ENCODE assay signal across 21 mouse cellular contexts in genomic region chr2:107659176-107659575, GRCm38 (mm10).
"Had no signal": no experiment of that assay in that cellular context is flagged by ENCODE, and none has a peak within 500 bp of the region (broad histone marks: within the 10 kb centered on the region; RNA-seq: fewer than 3 reads in every experiment).

No protein-coding gene starts in this region.

- H3K9ac ChIP-seq: liver, embryonic 13.5 days; liver, embryonic 15.5 days; liver, postnatal 0 days; lung, embryonic 15.5 days; neural tube, embryonic 13.5 days; neural tube, embryonic 15.5 days had no signal

- H3K36me3 ChIP-seq: liver, embryonic 13.5 days; liver, embryonic 15.5 days; lung, embryonic 15.5 days; neural tube, embryonic 13.5 days; neural tube, embryonic 15.5 days had no signal

- DNase-seq: liver, embryonic 13.5 days; liver, postnatal 0 days; lung, adult 2 months; lung, postnatal 14 days; lung, postnatal 36 days; retina, postnatal 1 day; right cerebral cortex, adult 18-20 months; right cerebral cortex, postnatal 25 days; right cerebral cortex, postnatal 4 days; spleen, adult 18-20 months; thymus, adult 18-20 months; thymus, postnatal 25 days; thymus, postnatal 4 days had no signal

- H3K27me3 ChIP-seq: liver, embryonic 13.5 days; liver, embryonic 15.5 days; lung, embryonic 15.5 days; megakaryocyte, embryonic 14.5 days; neural tube, embryonic 13.5 days; neural tube, embryonic 15.5 days had no signal

- H3K27ac ChIP-seq: liver, embryonic 13.5 days; liver, embryonic 15.5 days; lung, embryonic 15.5 days; macrophage; neural tube, embryonic 13.5 days; neural tube, embryonic 15.5 days had no signal

- ATAC-seq: liver, postnatal 0 days; lung, postnatal 0 days had no signal

- H3K4me1 ChIP-seq: liver, embryonic 13.5 days; liver, embryonic 15.5 days; lung, embryonic 15.5 days; megakaryocyte, embryonic 14.5 days; neural tube, embryonic 13.5 days; neural tube, embryonic 15.5 days had no signal

- H3K4me2 ChIP-seq: liver, embryonic 13.5 days; liver, embryonic 15.5 days; lung, embryonic 15.5 days; neural tube, embryonic 13.5 days; neural tube, embryonic 15.5 days had no signal

- H3K9me3 ChIP-seq: liver, embryonic 13.5 days; liver, embryonic 15.5 days; lung, embryonic 15.5 days; megakaryocyte, embryonic 14.5 days; neural tube, embryonic 13.5 days; neural tube, embryonic 15.5 days had no signal

- H3K4me3 ChIP-seq: liver, embryonic 13.5 days; liver, embryonic 15.5 days; lung, embryonic 15.5 days; megakaryocyte, embryonic 14.5 days; myocyte; neural tube, embryonic 13.5 days; neural tube, embryonic 15.5 days had no signal
